Mouse (Mus musculus) C2C12 (cell line): ENCODE results near the gene Rev1. TPM values are rescaled to one million over a fixed set of nuclear protein-coding genes. Genes with fewer than 3 reads are reported as not detected.

ENCODE experiments used
- H3K27me3 ChIP-seq: one replicate; pipeline ENCODE4 v1.6.1; 2011; ENCODE audit not compliant: control insufficient read depth, insufficient read depth, insufficient read length
- H3K36me3 ChIP-seq: one replicate; pipeline ENCODE4 v1.6.1; 2011; ENCODE audit not compliant: control insufficient read depth, insufficient read depth
- H3K4me3 ChIP-seq: one replicate; pipeline ENCODE4 v1.5.1; 2011; ENCODE audit warnings: mild to moderate bottlenecking, control low read depth; ENCODE audit not compliant: poor library complexity, insufficient read depth, severe bottlenecking
- H3K79me2 ChIP-seq: one replicate; pipeline ENCODE4 v1.6.1; 2011; ENCODE audit not compliant: control insufficient read depth, insufficient read depth
- H3K79me3 ChIP-seq: one replicate; pipeline ENCODE4 v1.6.1; 2011; ENCODE audit warnings: low read depth, control low read depth
- H3ac ChIP-seq: one replicate; pipeline ENCODE3; 2011; ENCODE audit warnings: low read depth; ENCODE audit not compliant: control insufficient read depth, insufficient read length
- CEBPB ChIP-seq: IDR thresholded peaks from one replicate; pipeline ENCODE4 v1.6.1; 2011; ENCODE audit warnings: low read depth, mild to moderate bottlenecking, control low read depth, moderate library complexity
- CTCF ChIP-seq: IDR thresholded peaks from one replicate; pipeline ENCODE4 v1.5.1; 2011; ENCODE audit not compliant: control insufficient read depth, insufficient read depth, insufficient read length
- FOSL1 ChIP-seq: IDR thresholded peaks from one replicate; pipeline ENCODE4 v1.8.0; 2011; ENCODE audit warnings: mild to moderate bottlenecking, low read length; ENCODE audit not compliant: poor library complexity, insufficient read depth, severe bottlenecking
- MAX ChIP-seq: IDR thresholded peaks from one replicate; pipeline ENCODE4 v1.6.1; 2011; ENCODE audit warnings: mild to moderate bottlenecking, control low read depth
- MYOD1 ChIP-seq: IDR thresholded peaks from one replicate; pipeline ENCODE4 v1.6.1; 2011; ENCODE audit warnings: low read depth; ENCODE audit not compliant: control insufficient read depth, insufficient read length
- MYOG ChIP-seq: IDR thresholded peaks from one replicate; pipeline ENCODE4 v1.6.1; 2011; ENCODE audit not compliant: control insufficient read depth, insufficient read length; ENCODE audit errors: extremely low read depth
- USF1 ChIP-seq: IDR thresholded peaks from one replicate; pipeline ENCODE4 v1.6.1; 2011; ENCODE audit warnings: low read depth, mild to moderate bottlenecking, control low read depth, moderate library complexity
- polyA plus RNA-seq: library from polyadenylated mRNA; unstranded; fragments of >200 nt; fragmentation: generic; extraction: Trizol; gene quantifications from one replicate; pipeline ENCODE4 v1.2.1, GENCODE M21; 2012; ENCODE audit warnings: missing spikeins

Rev1 gene
- polyA plus RNA-seq, 1 experiment = 7.0 TPM

DNA sequence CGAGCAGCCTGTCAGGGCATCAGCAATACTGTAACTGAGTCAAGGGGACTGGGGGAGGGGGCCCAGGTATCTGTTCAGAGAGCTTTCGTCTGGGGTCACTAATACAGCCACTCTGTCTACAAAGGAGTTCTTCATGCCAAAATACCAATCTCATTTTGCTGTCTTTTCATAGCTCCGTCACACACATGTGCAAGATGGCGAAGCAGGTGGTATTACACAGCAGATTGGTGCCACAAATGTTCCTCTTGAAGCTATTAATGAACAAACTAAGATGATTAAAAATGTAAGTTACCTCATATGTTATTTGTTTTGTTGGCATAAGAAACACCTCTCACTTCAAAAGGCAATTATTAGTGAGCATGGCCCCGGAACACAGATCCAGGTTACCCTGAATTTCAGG lies 92.2 kb downstream of the Rev1 start:
- no peak overlapping the region for H3K4me3 ChIP-seq
- TF ChIP-seq CEBPB (no peak), MAX (no peak), FOSL1 (no peak), MYOG (no peak), MYOD1 (no peak), USF1 (no peak), CTCF (no peak)
- no peaks in the 10 kb centered on the region for H3K27me3 ChIP-seq
- no peaks in the 10 kb centered on the region for H3K79me2 ChIP-seq
- no peak overlapping the region for H3ac ChIP-seq
- no peaks in the 10 kb centered on the region for H3K79me3 ChIP-seq
- H3K36me3 ChIP-seq = peaks cover 69% of the 10 kb centered on the region

DNA sequence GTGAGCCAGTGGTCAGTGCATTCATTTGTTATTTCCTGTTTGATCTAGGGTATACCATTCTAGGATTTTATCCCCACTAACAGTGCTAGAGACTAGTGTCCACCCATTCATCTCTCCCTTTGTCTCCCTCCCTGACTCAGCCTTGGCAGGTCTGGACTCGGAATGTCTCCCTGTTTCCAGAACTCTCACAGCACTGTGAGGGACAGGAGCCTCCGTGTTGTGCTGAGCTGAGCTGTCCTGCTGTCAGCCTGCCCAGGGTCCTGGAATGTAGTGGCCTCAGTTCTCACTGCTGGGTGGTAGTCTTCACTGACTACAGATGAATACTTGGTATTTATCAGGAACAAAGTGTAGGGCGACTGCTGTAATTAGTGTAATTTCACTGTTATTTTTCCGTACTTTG lies 94.1 kb downstream of the Rev1 start:
- Histone ChIP-seq H3K36me3 (peaks cover 62% of the 10 kb centered on the region), H3K4me3 (no peak overlapping the region), H3K79me3 (no peaks in the 10 kb centered on the region), H3K27me3 (no peaks in the 10 kb centered on the region), H3K79me2 (no peaks in the 10 kb centered on the region), H3ac (no peak overlapping the region)
- no peak for TF ChIP-seq MYOD1
- TF ChIP-seq FOSL1 = no peak
- TF ChIP-seq MYOG = no peak
- no peak for TF ChIP-seq MAX
- no peak for TF ChIP-seq CTCF
- no peak for TF ChIP-seq USF1
- TF ChIP-seq CEBPB = no peak

DNA sequence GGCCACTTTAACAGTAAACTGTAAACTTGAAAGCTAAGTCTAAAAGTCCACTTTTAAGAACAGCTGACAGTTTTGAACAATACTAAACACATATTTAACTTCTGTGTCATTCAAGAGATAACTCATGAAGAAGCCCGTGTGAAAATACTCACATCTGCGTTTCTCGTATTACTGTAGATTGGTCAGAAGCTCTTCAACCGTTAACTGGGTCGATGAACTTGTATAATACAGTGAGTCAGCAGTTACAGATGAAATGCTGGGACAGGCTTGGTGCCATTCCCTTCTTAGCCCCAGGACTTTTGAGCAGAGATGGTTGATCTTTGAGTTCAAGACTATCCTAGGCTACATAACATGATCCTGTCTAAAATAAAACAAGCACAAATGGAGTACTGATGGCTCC lies 98.2 kb downstream of the Rev1 start:
- Histone ChIP-seq H3K27me3 (no peaks in the 10 kb centered on the region), H3K36me3 (peaks cover 39% of the 10 kb centered on the region), H3ac (no peak overlapping the region), H3K79me3 (peaks cover 2% of the 10 kb centered on the region), H3K79me2 (peaks cover 27% of the 10 kb centered on the region), H3K4me3 (no peak overlapping the region)
- TF ChIP-seq MAX (no peak), MYOD1 (no peak), CEBPB (no peak), USF1 (no peak), MYOG (no peak), CTCF (no peak)

DNA sequence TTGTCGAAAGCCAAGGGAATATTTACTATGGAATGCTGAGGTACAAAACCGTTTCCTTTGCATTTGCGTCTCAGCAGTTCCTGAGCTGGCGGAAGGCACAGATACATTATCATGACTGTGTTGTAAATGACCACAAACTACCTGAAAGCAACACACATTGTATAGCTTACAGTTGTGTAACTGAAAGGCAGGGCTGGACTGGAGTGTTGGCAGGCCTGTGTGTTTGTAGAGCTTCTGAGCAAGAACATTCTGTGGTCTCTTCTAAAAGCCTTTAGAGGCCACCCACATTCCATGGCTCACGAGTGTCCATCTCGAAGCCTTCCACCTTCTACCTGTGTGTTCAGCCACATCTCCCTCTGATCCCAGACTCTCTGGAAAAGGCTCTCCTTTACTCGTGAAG lies 102.3 kb downstream of the Rev1 start:
- no peak overlapping the region for H3ac ChIP-seq
- H3K27me3 ChIP-seq = no peaks in the 10 kb centered on the region
- TF ChIP-seq CTCF (no peak), MAX (no peak), USF1 (no peak), MYOD1 (no peak), CEBPB (no peak), MYOG (no peak), FOSL1 (no peak)
- peaks cover 38% of the 10 kb centered on the region for H3K36me3 ChIP-seq
- peaks cover 27% of the 10 kb centered on the region for H3K79me2 ChIP-seq
- no peak overlapping the region for H3K4me3 ChIP-seq
- peaks cover 6% of the 10 kb centered on the region for H3K79me3 ChIP-seq

DNA sequence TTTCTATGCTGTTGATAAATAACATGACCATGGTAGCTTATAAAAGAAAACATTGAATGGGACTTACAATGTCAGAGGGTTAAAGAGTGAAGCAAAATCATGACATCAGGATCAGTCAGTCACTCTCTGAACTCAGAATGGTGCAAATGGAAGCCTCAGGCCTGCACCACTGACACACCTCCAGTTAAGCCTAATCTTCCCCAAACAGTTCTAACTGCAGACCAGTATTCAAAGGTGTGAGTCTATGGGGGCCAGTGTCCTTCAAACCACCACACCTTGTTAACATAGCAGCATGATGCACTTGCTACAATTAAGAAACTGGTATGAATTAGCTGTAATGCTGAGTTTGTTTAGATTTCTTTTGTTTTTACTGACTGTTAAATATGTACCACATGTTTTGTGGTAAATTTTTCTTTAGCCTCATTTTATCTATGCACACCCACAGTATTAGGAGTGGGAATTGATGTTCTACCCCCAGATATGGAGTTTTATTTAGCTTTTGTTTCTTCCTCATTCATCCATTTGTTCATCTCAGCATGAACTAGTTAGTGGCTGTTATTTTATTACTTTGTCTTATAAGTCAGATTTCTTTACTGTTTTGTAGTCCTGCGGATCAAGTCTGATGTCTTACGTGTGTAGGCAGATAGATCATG lies 114.9 kb downstream of the Rev1 start:
- H3ac ChIP-seq = no peak overlapping the region

More for the DNA sequence above, 114.9 kb downstream of the Rev1 start:
- no peak for TF ChIP-seq MYOG
- no peak for TF ChIP-seq MYOD1
- no peak for TF ChIP-seq USF1
- no peak for TF ChIP-seq MAX
- no peak for TF ChIP-seq CTCF
- TF ChIP-seq CEBPB = no peak
- no peak for TF ChIP-seq FOSL1
- no peaks in the 10 kb centered on the region for H3K27me3 ChIP-seq
- peaks cover 86% of the 10 kb centered on the region for H3K79me2 ChIP-seq
- H3K79me3 ChIP-seq = peaks cover 68% of the 10 kb centered on the region
- H3K4me3 ChIP-seq = no peak overlapping the region
- peaks cover 20% of the 10 kb centered on the region for H3K36me3 ChIP-seq
